Mouse (Mus musculus) right cerebral cortex, postnatal 36 days (tissue): ENCODE data around the gene Dusp19.

Source experiments
- DNase-seq, 2 experiments: peaks; one replicate each; pipeline ENCODE4 v3.0.0; 2022; ENCODE audit warnings: low spot score in 2 of 2, mixed read lengths in 1 of 2

Gene Dusp19

GRCm38 (mm10) chr2:80638364-80639241, 21.8 kb downstream of the Dusp19 start:
- peak; percentile 81 to 91 for DNase-seq

- DNase-seq: no peak
Observed at GRCm38 (mm10) chr2:80639398-80639797, 22.6 kb downstream of the Dusp19 start.

- no peak for DNase-seq
Observed at GRCm38 (mm10) chr2:80639864-80640263, 23.0 kb downstream of the Dusp19 start.

GRCm38 (mm10) chr2:80661414-80661813, 44.6 kb downstream of the Dusp19 start:
- no peak for DNase-seq

GRCm38 (mm10) chr2:80662682-80663081, 45.8 kb downstream of the Dusp19 start:
- no peak for DNase-seq

GRCm38 (mm10) chr2:80667396-80667964, 50.6 kb downstream of the Dusp19 start:
- DNase-seq: no peak

GRCm38 (mm10) chr2:80669868-80670666, 53.2 kb downstream of the Dusp19 start:
- DNase-seq: no peak

- no peak for DNase-seq
Observed at GRCm38 (mm10) chr2:80678803-80679202, 62.0 kb downstream of the Dusp19 start.
